Mouse (Mus musculus): Measurements from ENCODE around the gene Myl12a.

Gene Myl12a

GRCm38 (mm10) chr17:71010646-71011242 is 8.1 kb upstream of the Myl12a start:
- DNase-seq (ENCODE audit: low spot score), result no peak

- DNase-seq (ENCODE audit: low spot score), result no peak
Observed at GRCm38 (mm10) chr17:71009751-71010150, 7.1 kb upstream of the Myl12a start.

- DNase-seq (ENCODE audit: low spot score), result no peak
Observed at GRCm38 (mm10) chr17:71008676-71009075, 6.0 kb upstream of the Myl12a start.

GRCm38 (mm10) chr17:71006976-71007375 is 4.3 kb upstream of the Myl12a start:
- DNase-seq (ENCODE audit: low spot score), result no peak

GRCm38 (mm10) chr17:71004186-71004960 is 1.7 kb upstream of the Myl12a start:
- DNase-seq (ENCODE audit: low spot score), result no peak

- DNase-seq (ENCODE audit: low spot score), result no peak
Observed at GRCm38 (mm10) chr17:71003721-71004120, 1.0 kb upstream of the Myl12a start.

GRCm38 (mm10) chr17:71003112-71003511 is 434 bp upstream of the Myl12a start:
- no peak for DNase-seq (ENCODE audit: low spot score)

- DNase-seq (ENCODE audit: low spot score), result peak; percentile 96
Observed at GRCm38 (mm10) chr17:71002081-71002743, 466 bp downstream of the Myl12a start, which contains the start of gene Myom1. TSS of gene Myom1 (plus strand) at chr17:71002633.

GRCm38 (mm10) chr17:71001699-71002080 is 988 bp downstream of the Myl12a start:
- peak; percentile 42 for DNase-seq (ENCODE audit: low spot score)

- DNase-seq (ENCODE audit: low spot score), result no peak
Observed at GRCm38 (mm10) chr17:71001067-71001466, 1.6 kb downstream of the Myl12a start.

- DNase-seq (ENCODE audit: low spot score), result no peak
Observed at GRCm38 (mm10) chr17:71000255-71000654, 2.4 kb downstream of the Myl12a start.

GRCm38 (mm10) chr17:70999187-70999586 is 3.5 kb downstream of the Myl12a start:
- DNase-seq (ENCODE audit: low spot score), result no peak

- no peak for DNase-seq (ENCODE audit: low spot score)
Observed at GRCm38 (mm10) chr17:70998400-70998975, 4.2 kb downstream of the Myl12a start.

- no peak for DNase-seq (ENCODE audit: low spot score)
Observed at GRCm38 (mm10) chr17:70997836-70998235, 4.8 kb downstream of the Myl12a start.

GRCm38 (mm10) chr17:70995551-70995950 is 7.1 kb downstream of the Myl12a start:
- no peak for DNase-seq (ENCODE audit: low spot score)

- DNase-seq (ENCODE audit: low spot score), result no peak
Observed at GRCm38 (mm10) chr17:70994671-70995070, 8.0 kb downstream of the Myl12a start.

- DNase-seq (ENCODE audit: low spot score), result no peak
Observed at GRCm38 (mm10) chr17:70993385-70993807, 9.3 kb downstream of the Myl12a start.

GRCm38 (mm10) chr17:70992662-70993061 is 10.0 kb downstream of the Myl12a start:
- DNase-seq (ENCODE audit: low spot score), result no peak

- no peak for DNase-seq (ENCODE audit: low spot score)
Observed at GRCm38 (mm10) chr17:70991706-70992625, 10.7 kb downstream of the Myl12a start.

GRCm38 (mm10) chr17:70990403-70991303 is 12.0 kb downstream of the Myl12a start:
- DNase-seq (ENCODE audit: low spot score), result peak; percentile 72

All from ovary, postnatal 14 days (tissue).